In the genomic region with DNA sequence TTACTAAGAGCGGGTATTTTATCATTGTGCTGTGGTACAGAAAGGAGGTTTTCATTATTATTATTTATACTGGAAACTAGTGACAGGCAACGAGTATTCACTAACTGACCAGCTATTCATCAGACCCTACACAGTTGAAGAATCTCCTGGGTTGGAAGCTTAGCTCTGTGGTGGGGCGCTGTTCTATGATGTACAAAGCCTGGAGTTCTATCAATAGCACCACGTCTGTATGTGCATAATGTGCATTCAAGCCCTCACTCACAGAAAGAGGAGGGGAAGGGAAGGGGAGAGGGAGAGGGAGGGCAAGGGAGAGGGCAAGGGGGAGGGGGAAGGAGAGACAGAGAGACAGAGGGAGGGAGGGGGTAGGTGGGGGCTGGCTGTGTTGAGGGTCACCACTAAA, we compare ENCODE assay signal across 29 mouse cellular contexts.
DNase-seq lines count a peak whose midpoint lies in the region; ATAC-seq lines count a peak whose summit lies in the region.
"Had no signal": no experiment of that assay in that cellular context is flagged by ENCODE, and none has a peak within 500 bp of the region (broad histone marks: within the 10 kb centered on the region; RNA-seq: fewer than 3 reads in every experiment).

No protein-coding gene starts in this region.

- no peaks in the 10 kb centered on the region for H3K27me3 ChIP-seq in heart, embryonic 10.5 days (ENCODE audit: insufficient read depth, poor library complexity, severe bottlenecking)
- no peaks in the 10 kb centered on the region for H3K27me3 ChIP-seq in heart, embryonic 12.5 days (replicated peaks)
- no peaks in the 10 kb centered on the region for H3K27me3 ChIP-seq in hindbrain, embryonic 11.5 days (ENCODE audit: control insufficient read depth, insufficient read depth, low read length)
- no peaks in the 10 kb centered on the region for H3K27me3 ChIP-seq in hindbrain, embryonic 14.5 days (ENCODE audit: control insufficient read depth, insufficient read depth, low read length)
- no peaks in the 10 kb centered on the region for H3K27me3 ChIP-seq in midbrain, embryonic 11.5 days (ENCODE audit: control insufficient read depth, insufficient read depth, low read length)
- H3K27me3 ChIP-seq in midbrain, embryonic 10.5 days (ENCODE audit: low read depth, poor library complexity, severe bottlenecking), result no peaks in the 10 kb centered on the region
- H3K27me3 ChIP-seq: embryonic facial prominence, embryonic 13.5 days; midbrain, embryonic 15.5 days had no signal

- peaks cover 27% of the 10 kb centered on the region for H3K4me1 ChIP-seq in heart, embryonic 10.5 days
- peaks cover 21% of the 10 kb centered on the region for H3K4me1 ChIP-seq in heart, embryonic 12.5 days (replicated peaks)
- H3K4me1 ChIP-seq in hindbrain, embryonic 11.5 days (replicated peaks; ENCODE audit: control insufficient read depth, insufficient read depth, low read length), result no peaks in the 10 kb centered on the region
- H3K4me1 ChIP-seq in hindbrain, embryonic 14.5 days (replicated peaks; ENCODE audit: control insufficient read depth, insufficient read depth, low read length), result peaks cover 6% of the 10 kb centered on the region; the same call in 1 of the 2 replicates
- H3K4me1 ChIP-seq in midbrain, embryonic 11.5 days (ENCODE audit: control insufficient read depth, insufficient read depth, low read length), result no peaks in the 10 kb centered on the region
- peaks cover 13% of the 10 kb centered on the region for H3K4me1 ChIP-seq in midbrain, embryonic 10.5 days

- no peaks in the 10 kb centered on the region for H3K9me3 ChIP-seq in heart, embryonic 10.5 days
- H3K9me3 ChIP-seq in heart, embryonic 12.5 days (replicated peaks), result no peaks in the 10 kb centered on the region
- H3K9me3 ChIP-seq in hindbrain, embryonic 11.5 days (ENCODE audit: control insufficient read depth, low read length), result no peaks in the 10 kb centered on the region
- H3K9me3 ChIP-seq in hindbrain, embryonic 14.5 days (ENCODE audit: control insufficient read depth, low read length), result no peaks in the 10 kb centered on the region
- no peaks in the 10 kb centered on the region for H3K9me3 ChIP-seq in midbrain, embryonic 11.5 days (ENCODE audit: control insufficient read depth, low read length)
- no peaks in the 10 kb centered on the region for H3K9me3 ChIP-seq in midbrain, embryonic 10.5 days (replicated peaks)
- H3K9me3 ChIP-seq: embryonic facial prominence, embryonic 13.5 days; limb, embryonic 13.5 days; megakaryocyte, embryonic 14.5 days; midbrain, embryonic 15.5 days had no signal

- no peaks in the 10 kb centered on the region for H3K36me3 ChIP-seq in heart, embryonic 10.5 days
- no peaks in the 10 kb centered on the region for H3K36me3 ChIP-seq in heart, embryonic 12.5 days
- H3K36me3 ChIP-seq in hindbrain, embryonic 11.5 days (ENCODE audit: control insufficient read depth, insufficient read depth, low read length), result no peaks in the 10 kb centered on the region
- no peaks in the 10 kb centered on the region for H3K36me3 ChIP-seq in hindbrain, embryonic 14.5 days (replicated peaks; ENCODE audit: control insufficient read depth, insufficient read depth)
- no peaks in the 10 kb centered on the region for H3K36me3 ChIP-seq in midbrain, embryonic 11.5 days (ENCODE audit: control insufficient read depth, insufficient read depth, low read length)
- H3K36me3 ChIP-seq in midbrain, embryonic 10.5 days, result no peaks in the 10 kb centered on the region
- H3K36me3 ChIP-seq: embryonic facial prominence, embryonic 13.5 days; limb, embryonic 13.5 days; midbrain, embryonic 15.5 days had no signal

- no peak overlapping the region for H3K4me2 ChIP-seq in heart, embryonic 12.5 days
- no peak overlapping the region for H3K4me2 ChIP-seq in hindbrain, embryonic 11.5 days (replicated peaks; ENCODE audit: low read depth, low read length)
- no peak overlapping the region for H3K4me2 ChIP-seq in hindbrain, embryonic 14.5 days (replicated peaks)
- H3K4me2 ChIP-seq in midbrain, embryonic 11.5 days, result no peak overlapping the region
- H3K4me2 ChIP-seq: embryonic facial prominence, embryonic 13.5 days; limb, embryonic 13.5 days; liver, embryonic 11.5 days; midbrain, embryonic 15.5 days had no signal

- no peak overlapping the region for H3K9ac ChIP-seq in heart, embryonic 12.5 days
- no peak overlapping the region for H3K9ac ChIP-seq in hindbrain, embryonic 11.5 days (ENCODE audit: low read depth, low read length)
- no peak overlapping the region for H3K9ac ChIP-seq in hindbrain, embryonic 14.5 days
- no peak overlapping the region for H3K9ac ChIP-seq in midbrain, embryonic 11.5 days (ENCODE audit: low read length)
- H3K9ac ChIP-seq: embryonic facial prominence, embryonic 13.5 days; limb, embryonic 13.5 days; midbrain, embryonic 15.5 days had no signal

- ATAC-seq in heart, embryonic 12.5 days (ENCODE audit: insufficient number of reproducible peaks, low FRiP score), result no peak
- ATAC-seq in hindbrain, embryonic 11.5 days (ENCODE audit: low FRiP score), result peak; percentile 56; the same call in 1 of the 2 replicates
- no peak for ATAC-seq in hindbrain, embryonic 14.5 days (ENCODE audit: low FRiP score)
- peak; percentile 42; the same call in 1 of the 2 replicates for ATAC-seq in midbrain, embryonic 11.5 days (ENCODE audit: low FRiP score)
- no peak for ATAC-seq in megakaryocyte, adult 5-6 weeks (ENCODE audit: poor library complexity, severe bottlenecking)
- ATAC-seq: activated CD4-positive, CD25-positive, alpha-beta regulatory T cell, adult 4 months; forebrain, embryonic 16.5 days; hindbrain, postnatal 0 days; midbrain, embryonic 15.5 days had no signal

- no peak for DNase-seq in heart, embryonic 10.5 days (ENCODE audit: low spot score)
- peak; percentile 25 for DNase-seq in hindbrain, embryonic 11.5 days (ENCODE audit: low spot score)
- DNase-seq in hindbrain, embryonic 14.5 days (ENCODE audit: low spot score), result no peak
- no peak for DNase-seq in midbrain, embryonic 11.5 days (ENCODE audit: low spot score, missing footprints)
- no peak for DNase-seq in midbrain, embryonic 10.5 days (ENCODE audit: low spot score)
- peak; percentile 21 for DNase-seq in embryo, embryonic 11 days
- DNase-seq: adrenal gland, adult 2 months; adrenal gland, postnatal 36 days; B cell, adult 2 months; cerebellum, adult 2 months; cerebellum, postnatal 14 days; gastrocnemius, adult 2 months; kidney, adult 8-10 months; kidney, postnatal 4 days; lung, postnatal 36 days; right cerebral cortex, adult 18-20 months; spleen, adult 18-20 months; thymus, postnatal 14 days had no signal

- 64% methylated on average over 4 of the region's 4 CpGs for WGBS in heart, embryonic 10.5 days
- 58% methylated on average over 4 of the region's 4 CpGs for WGBS in heart, embryonic 12.5 days
- 40% methylated on average over 4 of the region's 4 CpGs for WGBS in hindbrain, embryonic 11.5 days
- 29% methylated on average over 4 of the region's 4 CpGs for WGBS in hindbrain, embryonic 14.5 days
- 42% methylated on average over 4 of the region's 4 CpGs for WGBS in midbrain, embryonic 11.5 days
- WGBS in midbrain, embryonic 10.5 days, result 56% methylated on average over 4 of the region's 4 CpGs

- H3K27ac ChIP-seq in heart, embryonic 10.5 days, result peak overlapping the region; percentile 42; the same call in 1 of the 2 replicates
- H3K27ac ChIP-seq in heart, embryonic 12.5 days (ENCODE audit: poor library complexity, severe bottlenecking), result no peak overlapping the region
- H3K27ac ChIP-seq in hindbrain, embryonic 11.5 days (ENCODE audit: low read depth, low read length), result no peak overlapping the region
- H3K27ac ChIP-seq in hindbrain, embryonic 14.5 days, result no peak overlapping the region
- no peak overlapping the region for H3K27ac ChIP-seq in midbrain, embryonic 11.5 days (ENCODE audit: low read depth, low read length)
- H3K27ac ChIP-seq in midbrain, embryonic 10.5 days (replicated peaks), result no peak overlapping the region
- H3K27ac ChIP-seq: embryonic facial prominence, embryonic 13.5 days; hindbrain, postnatal 0 days; kidney, postnatal 0 days; limb, embryonic 13.5 days; midbrain, embryonic 15.5 days had no signal

- no peak overlapping the region for H3K4me3 ChIP-seq in heart, embryonic 10.5 days
- H3K4me3 ChIP-seq in heart, embryonic 12.5 days, result no peak overlapping the region
- H3K4me3 ChIP-seq in hindbrain, embryonic 11.5 days (ENCODE audit: low read depth, low read length), result no peak overlapping the region
- no peak overlapping the region for H3K4me3 ChIP-seq in hindbrain, embryonic 14.5 days (replicated peaks; ENCODE audit: low read length)
- H3K4me3 ChIP-seq in midbrain, embryonic 11.5 days (ENCODE audit: low read depth, low read length), result no peak overlapping the region
- no peak overlapping the region for H3K4me3 ChIP-seq in midbrain, embryonic 10.5 days
- H3K4me3 ChIP-seq: embryonic facial prominence, embryonic 13.5 days; gastrocnemius, adult 2 months; limb, embryonic 13.5 days; megakaryocyte, embryonic 14.5 days; midbrain, embryonic 15.5 days had no signal

Comparison
In these comparisons a context has a peak if more than half of its experiments do, and no peak if none do; other contexts are left out.
1. DNase-seq: peak in hindbrain, embryonic 11.5 days (single experiment) and embryo, embryonic 11 days (single experiment); none in heart, embryonic 10.5 days (single experiment), hindbrain, embryonic 14.5 days (single experiment), midbrain, embryonic 11.5 days (single experiment) and midbrain, embryonic 10.5 days (single experiment).
2. ATAC-seq: peak in hindbrain, embryonic 11.5 days (single experiment) and midbrain, embryonic 11.5 days (single experiment); none in heart, embryonic 12.5 days (single experiment), hindbrain, embryonic 14.5 days (single experiment) and megakaryocyte, adult 5-6 weeks (single experiment).